Mouse (Mus musculus) ES-E14 (cell line): ENCODE results near the gene Pak6. TPM values are rescaled to one million over a fixed set of nuclear protein-coding genes. Genes with fewer than 3 reads are reported as not detected.

Source experiments
- DNase-seq: peaks from one replicate; pipeline ENCODE4 v3.0.0-alpha.2; 2013; ENCODE audit warnings: low read depth, low spot score
- H3K27ac ChIP-seq: 2 replicates; pipeline ENCODE4 v1.5.1; 2012; ENCODE audit warnings: low read depth, mild to moderate bottlenecking, low read length, moderate library complexity, mixed read lengths; ENCODE audit not compliant: poor library complexity, insufficient read depth, severe bottlenecking
- H3K36me3 ChIP-seq: 2 replicates; pipeline ENCODE4 v1.6.1; 2012; ENCODE audit warnings: mild to moderate bottlenecking, low read length, moderate library complexity, mixed read lengths; ENCODE audit not compliant: control insufficient read depth, poor library complexity, insufficient read depth, severe bottlenecking
- H3K4me1 ChIP-seq, 2 experiments: fragments of 150-350 bp in 1 of 2; sonication (generic) in 1 of 2; 2 replicates each; pipeline ENCODE4 v1.6.1; 2012; ENCODE audit warnings: low read length in 2 of 2, mild to moderate bottlenecking in 1 of 2, mixed read lengths in 1 of 2; ENCODE audit not compliant: control insufficient read depth in 2 of 2, insufficient read depth in 2 of 2, poor library complexity in 1 of 2
- H3K4me3 ChIP-seq, 2 experiments: fragments of 150-350 bp in 1 of 2; sonication (generic) in 1 of 2; 2 replicates each; pipeline ENCODE4 v1.5.1; 2012; ENCODE audit warnings: low read length in 2 of 2, low read depth in 1 of 2, mild to moderate bottlenecking in 1 of 2, mixed read lengths in 1 of 2; ENCODE audit not compliant: insufficient read depth in 1 of 2, poor library complexity in 1 of 2, severe bottlenecking in 1 of 2
- H3K9ac ChIP-seq: 2 replicates; pipeline ENCODE4 v1.6.1; 2012; ENCODE audit warnings: low read depth, mild to moderate bottlenecking, low read length, mixed read lengths; ENCODE audit not compliant: poor library complexity, insufficient read depth, severe bottlenecking
- H3K9me3 ChIP-seq: fragments of 150-350 bp; sonication (generic); 2 replicates; pipeline ENCODE4 v1.6.1; 2012; ENCODE audit warnings: low read depth, mild to moderate bottlenecking, low read length; ENCODE audit not compliant: control insufficient read depth, insufficient read depth
- CHD2 ChIP-seq: IDR thresholded peaks from 2 replicates; pipeline ENCODE4 v1.6.1; 2014; ENCODE audit warnings: mild to moderate bottlenecking, low read depth, low read length, inconsistent platforms
- HCFC1 ChIP-seq: IDR thresholded peaks from 2 replicates; pipeline ENCODE4 v1.6.1; 2012; ENCODE audit warnings: low read length, inconsistent platforms, borderline replicate concordance; ENCODE audit not compliant: insufficient read depth
- MAFK ChIP-seq: IDR thresholded peaks from 2 replicates; pipeline ENCODE4 v1.6.1; 2014; ENCODE audit warnings: mild to moderate bottlenecking, low read depth, low read length, inconsistent platforms; ENCODE audit not compliant: insufficient read depth
- ZC3H11A ChIP-seq: IDR thresholded peaks from 2 replicates; pipeline ENCODE4 v1.6.1; 2012; ENCODE audit warnings: low read depth, mild to moderate bottlenecking, inconsistent platforms, low read length, borderline replicate concordance
- ZNF384 ChIP-seq: IDR thresholded peaks from 2 replicates; pipeline ENCODE4 v1.6.1; 2012; ENCODE audit warnings: low read depth, low read length, inconsistent platforms
- in situ Hi-C, 2 experiments: fragments of 600-800 bp; cut with MboI; formaldehyde crosslinking; loops; one replicate each; pipeline ENCODE4 v1.15.1; 2025; ENCODE audit warnings: low sequenced_read_pairs in 2 of 2, inconsistent platforms in 1 of 2; ENCODE audit not compliant: unreplicated experiment in 2 of 2
- total RNA-seq: library from RNA; depleted of rRNA; stranded (reverse); fragments of 300-350 nt; gene quantifications from 2 replicates; pipeline ENCODE4 v1.2.3, GENCODE M21; 2012

Pak6 gene
- total RNA-seq, 1 experiment: 0.85 TPM

- in situ Hi-C loops: no loop called here
- H3K4me1 ChIP-seq: peaks cover 2 to 4% of the 10 kb centered on the region in 2 experiments; a peak in 2 of 4 replicates
- peak overlapping the region; percentile 0 to 7; a peak in 2 of 4 replicates for H3K4me3 ChIP-seq
- DNase-seq: no peak
- H3K9me3 ChIP-seq: no peaks in the 10 kb centered on the region
- H3K27ac ChIP-seq: no peak overlapping the region
- no peaks in the 10 kb centered on the region for H3K36me3 ChIP-seq
- TF ChIP-seq HCFC1: no peak
- TF ChIP-seq MAFK: no peak
- no peak for TF ChIP-seq CHD2
- TF ChIP-seq ZC3H11A: no peak
- no peak for TF ChIP-seq ZNF384
- no peak overlapping the region for H3K9ac ChIP-seq
These were observed 33.6 kb downstream of the Pak6 start for GRCm38 (mm10) chr2:118696451-118697308.

DNA sequence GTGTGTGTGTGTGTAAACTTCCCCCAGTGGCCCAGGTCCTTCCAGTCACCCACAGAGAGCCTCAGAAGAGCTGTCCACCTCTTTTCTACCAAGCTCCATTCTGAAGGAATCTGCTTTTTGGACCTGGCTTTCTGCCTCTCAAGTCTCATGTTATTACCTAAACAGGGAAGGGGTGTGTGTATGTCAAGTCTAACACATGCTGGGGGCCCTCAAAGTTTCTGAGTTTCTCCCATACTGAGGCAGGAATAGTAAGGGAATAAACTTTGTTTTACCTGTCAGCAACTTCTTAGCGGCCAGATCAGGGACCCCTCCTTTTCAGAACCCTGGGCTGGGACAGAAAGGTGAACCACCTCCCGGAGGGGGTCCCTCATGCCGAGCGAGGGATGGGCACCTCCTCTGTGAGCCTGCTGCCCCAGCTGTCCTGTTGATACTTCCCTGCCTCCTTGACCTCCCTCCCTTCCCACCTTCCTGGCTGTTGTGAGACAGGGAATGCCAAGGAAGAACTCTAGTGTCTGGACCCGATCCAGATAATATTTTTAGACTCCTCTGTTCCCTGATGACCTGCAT is 34.3 kb downstream of the Pak6 start:
- Histone ChIP-seq H3K4me3 (no peak overlapping the region), H3K9ac (no peak overlapping the region), H3K4me1 (peaks cover 2 to 7% of the 10 kb centered on the region in 2 experiments; a peak in 2 of 4 replicates), H3K9me3 (no peaks in the 10 kb centered on the region), H3K36me3 (no peaks in the 10 kb centered on the region), H3K27ac (no peak overlapping the region)
- DNase-seq: no peak
- TF ChIP-seq HCFC1 (no peak), CHD2 (no peak), MAFK (no peak), ZNF384 (no peak), ZC3H11A (no peak)
- in situ Hi-C loops: no loop called here

DNA sequence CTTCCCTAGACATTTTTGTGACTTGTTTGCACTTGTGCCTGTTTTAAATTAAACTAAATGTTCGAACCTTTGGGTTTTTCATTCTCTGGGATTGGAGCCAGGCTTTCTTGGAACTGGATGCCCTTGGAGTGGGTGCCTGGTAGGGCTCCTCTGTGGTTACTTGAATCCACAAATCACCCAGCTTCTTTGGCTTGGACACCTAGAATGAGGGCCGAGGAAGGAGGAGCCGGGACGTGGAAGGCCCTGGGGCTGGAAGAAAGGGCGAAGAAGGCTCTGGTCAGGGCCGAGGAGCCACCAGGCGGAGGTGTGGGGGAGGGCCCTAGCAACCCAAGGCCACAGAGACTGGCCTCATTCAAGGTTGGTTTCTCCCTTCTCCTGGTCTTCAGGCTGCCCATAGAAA is 34.9 kb downstream of the Pak6 start:
- H3K9ac ChIP-seq: no peak overlapping the region
- H3K27ac ChIP-seq: no peak overlapping the region
- H3K36me3 ChIP-seq: no peaks in the 10 kb centered on the region
- TF ChIP-seq HCFC1: no peak
- TF ChIP-seq ZNF384: no peak
- TF ChIP-seq MAFK: no peak
- no peak for TF ChIP-seq CHD2
- TF ChIP-seq ZC3H11A: no peak
- H3K4me1 ChIP-seq: peaks cover 2 to 9% of the 10 kb centered on the region in 2 experiments; a peak in 2 of 4 replicates
- no peaks in the 10 kb centered on the region for H3K9me3 ChIP-seq
- in situ Hi-C loops: no loop called here
- no peak for DNase-seq
- H3K4me3 ChIP-seq: no peak overlapping the region

GRCm38 (mm10) chr2:118700179-118701062 is 37.3 kb downstream of the Pak6 start:
- H3K27ac ChIP-seq: no peak overlapping the region
- peak; percentile 70 for DNase-seq
- H3K36me3 ChIP-seq: no peaks in the 10 kb centered on the region
- H3K9me3 ChIP-seq: no peaks in the 10 kb centered on the region
- no peak overlapping the region for H3K9ac ChIP-seq
- no peak overlapping the region for H3K4me3 ChIP-seq
- H3K4me1 ChIP-seq: peaks cover 2 to 11% of the 10 kb centered on the region in 2 experiments; a peak in 2 of 4 replicates
- TF ChIP-seq ZC3H11A (peak; percentile 40; the same call in 1 of the 2 replicates), CHD2 (no peak)
- in situ Hi-C loops: loop anchor here in 1 of 2 experiments (5.0 kb wide), 1 partner anchor 192 kb away; no protein-coding TSS in a partner anchor
